Mouse (Mus musculus) myocyte (in vitro differentiated cells): ENCODE data around the gene Sobp.

Experiments
- E2F4 ChIP-seq: IDR thresholded peaks from one replicate; pipeline ENCODE4 v1.6.1; 2011; ENCODE audit warnings: mild to moderate bottlenecking, control low read depth, moderate library complexity; ENCODE audit not compliant: insufficient read depth
- MAX ChIP-seq: IDR thresholded peaks from one replicate; pipeline ENCODE4 v1.6.1; 2011; ENCODE audit warnings: low read depth, mild to moderate bottlenecking, control low read depth
- POLR2A ChIP-seq: IDR thresholded peaks from one replicate; pipeline ENCODE4 v1.6.1; 2011; ENCODE audit warnings: low read depth, mild to moderate bottlenecking, control low read depth, moderate library complexity; ENCODE audit not compliant: insufficient read length
- TCF12 ChIP-seq: IDR thresholded peaks from one replicate; pipeline ENCODE4 v1.6.1; 2011; ENCODE audit warnings: mild to moderate bottlenecking, control low read depth; ENCODE audit not compliant: poor library complexity, insufficient read depth, severe bottlenecking
- USF1 ChIP-seq: IDR thresholded peaks from one replicate; pipeline ENCODE4 v1.6.1; 2011; ENCODE audit warnings: low read depth, mild to moderate bottlenecking, control low read depth, moderate library complexity

DNA sequence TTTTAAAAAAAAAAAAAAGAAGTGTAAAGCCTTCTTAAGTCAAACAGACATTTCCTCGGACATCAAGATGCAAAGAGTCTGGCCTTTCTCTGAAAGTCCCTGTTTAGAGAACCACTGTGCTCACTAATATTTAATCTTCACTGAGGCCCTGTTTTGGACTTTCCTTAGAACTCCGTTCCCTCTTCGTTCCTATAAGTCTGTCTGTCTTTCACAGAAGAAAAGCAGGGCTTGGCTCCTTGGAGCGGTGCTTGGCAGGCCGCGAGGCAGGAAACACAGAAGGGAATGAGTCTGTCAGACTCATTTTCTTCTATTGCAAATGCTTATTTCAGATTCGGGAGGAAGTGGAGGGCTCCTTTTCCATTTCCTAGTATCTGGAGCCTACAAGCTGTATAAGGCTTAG is 5.5 kb downstream of the Sobp start:
- no peak for TF ChIP-seq POLR2A
- TF ChIP-seq TCF12, result no peak
- TF ChIP-seq E2F4, result no peak
- no peak for TF ChIP-seq MAX
- TF ChIP-seq USF1, result no peak
